Mouse (Mus musculus) forebrain, embryonic 16.5 days (tissue): Measurements from ENCODE around the gene H2-Eb2. TPM values are rescaled to one million over a fixed set of nuclear protein-coding genes. Genes with fewer than 3 reads are reported as not detected.

Source experiments
- ATAC-seq: fragments of 200-750 bp; cut with Nextera tagmentation; 2 replicates; pipeline ENCODE4 v1.8.0; 2017; ENCODE audit warnings: mild to moderate bottlenecking, moderate library complexity
- H3K27ac ChIP-seq: fragments of 300-500 bp; sonication (generic); 2 replicates; pipeline ENCODE4 v1.5.1; 2014; ENCODE audit warnings: low read length, control low read depth
- H3K27me3 ChIP-seq: fragments of 300-500 bp; sonication (generic); replicated peaks from 2 replicates; pipeline ENCODE4 v1.6.1; 2014; ENCODE audit warnings: low read length; ENCODE audit not compliant: control insufficient read depth, insufficient read depth
- H3K36me3 ChIP-seq: fragments of 300-500 bp; sonication (generic); 2 replicates; pipeline ENCODE4 v1.6.1; 2014; ENCODE audit not compliant: control insufficient read depth, insufficient read depth
- H3K4me1 ChIP-seq: fragments of 300-500 bp; sonication (generic); replicated peaks from 2 replicates; pipeline ENCODE4 v1.6.1; 2014; ENCODE audit warnings: low read length; ENCODE audit not compliant: control insufficient read depth, insufficient read depth
- H3K4me2 ChIP-seq: fragments of 300-500 bp; sonication (generic); 2 replicates; pipeline ENCODE4 v1.6.1; 2014; ENCODE audit warnings: mild to moderate bottlenecking, low read length, control low read depth
- H3K4me3 ChIP-seq: fragments of 300-500 bp; sonication (generic); replicated peaks from 2 replicates; pipeline ENCODE4 v1.5.1; 2014; ENCODE audit warnings: mild to moderate bottlenecking, low read length, control low read depth
- H3K9ac ChIP-seq: fragments of 300-500 bp; sonication (generic); replicated peaks from 2 replicates; pipeline ENCODE4 v1.6.1; 2014; ENCODE audit warnings: low read depth, low read length, control low read depth
- H3K9me3 ChIP-seq: fragments of 300-500 bp; sonication (generic); 2 replicates; pipeline ENCODE4 v1.6.1; 2016; ENCODE audit warnings: low read length; ENCODE audit not compliant: control insufficient read depth
- WGBS: fragments of 180-500 bp; shearing (Covaris S2); extraction: QIAGEN DNeasy Blood & Tissue Kit; methylation state at CpG from one replicate; pipeline ENCODE4 v1.1.7; 2014; 5-methylcytosine and 5-hydroxymethylcytosine counted together
- polyA plus RNA-seq: library from polyadenylated mRNA; unstranded; fragments of >200 nt; fragmentation: Nextera tagmentation; extraction: Ambion mirVana; gene quantifications from 2 replicates; pipeline ENCODE4 v1.2.1, GENCODE M21; 2015

Gene H2-Eb2
- polyA plus RNA-seq, 1 experiment from 2014 or later: not detected

GRCm38 (mm10) chr17:34384699-34385098 lies 59.2 kb downstream of the H2-Eb2 start:
- Histone ChIP-seq H3K4me3 (no peak overlapping the region), H3K9me3 (no peaks in the 10 kb centered on the region), H3K27me3 (no peaks in the 10 kb centered on the region), H3K4me1 (no peaks in the 10 kb centered on the region), H3K9ac (no peak overlapping the region), H3K36me3 (no peaks in the 10 kb centered on the region), H3K4me2 (no peak overlapping the region), H3K27ac (no peak overlapping the region)
- ATAC-seq: no peak
- WGBS: 68% methylated on average over 3 of the region's 3 CpGs

GRCm38 (mm10) chr17:34386656-34387055 lies 61.2 kb downstream of the H2-Eb2 start:
- Histone ChIP-seq H3K4me2 (no peak overlapping the region), H3K27ac (no peak overlapping the region), H3K4me1 (no peaks in the 10 kb centered on the region), H3K27me3 (no peaks in the 10 kb centered on the region), H3K4me3 (no peak overlapping the region), H3K36me3 (no peaks in the 10 kb centered on the region), H3K9me3 (no peaks in the 10 kb centered on the region), H3K9ac (no peak overlapping the region)
- 72% methylated on average over 2 of the region's 2 CpGs for WGBS
- ATAC-seq: no peak

- Histone ChIP-seq H3K27ac (no peak overlapping the region), H3K4me2 (no peak overlapping the region), H3K36me3 (no peaks in the 10 kb centered on the region), H3K9ac (no peak overlapping the region), H3K9me3 (no peaks in the 10 kb centered on the region), H3K4me1 (no peaks in the 10 kb centered on the region; the same call in 1 of the 2 replicates), H3K4me3 (no peak overlapping the region), H3K27me3 (no peaks in the 10 kb centered on the region)
- WGBS: 34% methylated on average over 4 of the region's 4 CpGs
- no peak for ATAC-seq
These were observed 63.0 kb downstream of the H2-Eb2 start for GRCm38 (mm10) chr17:34388513-34388912.

Other genes with a start within 250 kb of the H2-Eb2 start
- gene H2-Oa, start 233.3 kb upstream of the H2-Eb2 start, polyA plus RNA-seq: 0.22 and 0.28 TPM in 2 replicates
- 12.1 and 15.8 TPM in 2 replicates for gene H2-DMa, start 206.1 kb upstream of the H2-Eb2 start, polyA plus RNA-seq
- gene Brd2, start 203.0 kb upstream of the H2-Eb2 start, polyA plus RNA-seq: 130 and 132 TPM in 2 replicates
- gene H2-DMb2, start 182.4 kb upstream of the H2-Eb2 start, polyA plus RNA-seq: 0.43 and 0.90 TPM in 2 replicates
- gene H2-DMb1, start 172.6 kb upstream of the H2-Eb2 start, polyA plus RNA-seq: 0.66 and 0.98 TPM in 2 replicates
- 1.9 and 2.6 TPM in 2 replicates for gene Tap1, start 138.1 kb upstream of the H2-Eb2 start, polyA plus RNA-seq
- 0.43 and 1.5 TPM in 2 replicates for gene Psmb9, start 137.9 kb upstream of the H2-Eb2 start, polyA plus RNA-seq
- 1.5 and 2.5 TPM in 2 replicates for gene Psmb8, start 127.9 kb upstream of the H2-Eb2 start, polyA plus RNA-seq
- gene Tap2, start 122.1 kb upstream of the H2-Eb2 start, polyA plus RNA-seq: 1.6 and 2.6 TPM in 2 replicates
- 0.15 and 0.28 TPM in 2 replicates for gene H2-Ob, start 86.8 kb upstream of the H2-Eb2 start, polyA plus RNA-seq
- gene H2-Ab1, start 68.0 kb upstream of the H2-Eb2 start, polyA plus RNA-seq: 0.53 and 0.95 TPM in 2 replicates
- gene H2-Aa, start 37.8 kb upstream of the H2-Eb2 start, polyA plus RNA-seq: not detected in 2 replicates
- 0.82 and 1.0 TPM in 2 replicates for gene H2-Eb1, start 19.8 kb upstream of the H2-Eb2 start, polyA plus RNA-seq
- gene Btnl2, start 29.2 kb downstream of the H2-Eb2 start, polyA plus RNA-seq: not detected in 2 replicates
- not detected in 2 replicates for gene Btnl1, start 51.5 kb downstream of the H2-Eb2 start, polyA plus RNA-seq
- gene BC051142, start 73.2 kb downstream of the H2-Eb2 start, polyA plus RNA-seq: 2.6 and 4.4 TPM in 2 replicates
- not detected in 2 replicates for gene Btnl4, start 151.7 kb downstream of the H2-Eb2 start, polyA plus RNA-seq
- gene Btnl6, start 191.7 kb downstream of the H2-Eb2 start, polyA plus RNA-seq: not detected in 2 replicates
- gene Notch4, start 238.6 kb downstream of the H2-Eb2 start, polyA plus RNA-seq: 4.1 and 5.6 TPM in 2 replicates